Mouse (Mus musculus) central nervous system, embryonic 11.5 days (tissue): Measurements from ENCODE around the gene Olfr1. TPM values are rescaled to one million over a fixed set of nuclear protein-coding genes. Genes with fewer than 3 reads are reported as not detected.

Experiments used
- polyA plus RNA-seq: library from polyadenylated mRNA; depleted of rRNA; stranded (reverse); fragments of >200 nt; gene quantifications from 2 replicates; pipeline ENCODE4 v1.2.3, GENCODE M21; 2012; rRNA removed

Gene Olfr1
- polyA plus RNA-seq, result not detected in 2 replicates

DNA sequence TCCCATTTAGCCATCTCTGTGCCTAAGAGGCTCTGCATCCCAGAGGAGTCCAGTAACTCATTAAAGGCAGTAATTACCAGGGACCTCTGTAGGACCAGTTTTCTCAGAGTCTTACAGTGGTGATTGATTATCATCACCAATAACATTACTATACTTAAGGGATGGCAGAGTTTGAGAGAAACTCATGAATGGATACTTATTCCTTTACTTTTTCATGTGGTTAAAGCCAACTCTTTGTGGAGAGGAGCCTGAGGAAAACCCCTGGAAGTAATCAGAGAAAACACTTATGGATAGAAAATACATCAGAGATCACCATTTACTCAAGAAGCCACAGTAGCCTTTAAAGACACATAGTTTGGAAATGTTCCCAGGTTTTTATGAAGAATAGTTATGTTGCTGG, at the start of gene Olfr1:
Olfr1 (minus strand) TSS at position 101 of the 400 bp plus-strand sequence.

DNA sequence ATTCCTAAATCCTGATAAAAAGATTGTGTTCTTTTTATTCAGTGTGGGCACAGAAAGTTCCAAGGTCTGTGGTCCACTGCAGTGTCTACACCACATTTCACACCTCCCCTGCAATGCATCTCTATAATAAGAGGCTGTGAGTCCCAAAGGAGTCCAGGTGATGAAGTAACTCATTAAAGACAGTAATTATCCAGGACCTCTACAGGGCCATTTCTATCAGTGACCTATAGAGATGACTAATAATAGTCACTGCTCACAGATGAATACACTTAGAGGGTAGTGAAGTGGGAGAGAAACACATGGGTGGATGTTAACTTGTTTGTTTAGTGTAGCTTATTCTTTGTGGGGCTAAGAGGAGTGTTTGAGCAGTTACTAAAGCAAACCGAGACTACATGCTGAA, 29.0 kb upstream of the Olfr1 start, which contains the start of gene Olfr378:
Olfr378 (minus strand) TSS at position 101 of the 400 bp plus-strand sequence.

DNA sequence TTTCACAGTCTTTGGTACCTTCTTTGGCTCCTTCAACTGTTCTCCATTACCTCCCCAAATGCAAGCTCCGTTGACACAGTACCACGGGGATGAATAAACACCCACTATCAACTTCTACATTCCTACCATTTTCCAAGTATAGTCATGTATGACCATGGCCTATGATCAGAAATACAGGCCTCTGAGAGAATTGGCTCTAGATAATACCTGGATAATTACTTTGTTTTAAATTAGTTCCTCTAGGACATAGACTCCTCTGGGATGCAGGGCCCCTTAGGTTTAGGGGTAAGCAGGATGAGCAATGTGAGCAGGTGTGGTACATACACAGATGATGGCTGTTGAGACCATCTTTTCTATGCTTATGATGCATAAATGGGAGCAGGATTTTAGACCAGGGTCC, 28.5 kb downstream of the Olfr1 start, which contains the start of gene Olfr376:
Olfr376 (plus strand) TSS at position 301 of the 400 bp plus-strand sequence.

GRCm38 (mm10) chr11:73350483-73350882, 48.9 kb downstream of the Olfr1 start, which contains the start of gene Olfr20:
Olfr20 (plus strand) TSS chr11:73350783.

Other genes starting within 250 kb of the Olfr1 start
- gene P2rx5, start 239.2 kb downstream of the Olfr1 start, polyA plus RNA-seq, result 0.28 and 0.30 TPM in 2 replicates
- gene Emc6, start 222.6 kb downstream of the Olfr1 start, polyA plus RNA-seq, result 54.9 and 65.4 TPM in 2 replicates
- 36.6 and 91.2 TPM in 2 replicates for gene Tax1bp3, start 222.5 kb downstream of the Olfr1 start, polyA plus RNA-seq
- 12.3 and 21.2 TPM in 2 replicates for gene Ctns, start 200.6 kb downstream of the Olfr1 start, polyA plus RNA-seq
- 0.91 and 1.5 TPM in 2 replicates for gene Shpk, start 200.2 kb downstream of the Olfr1 start, polyA plus RNA-seq
- 0.04 and 0.05 TPM in 2 replicates for gene Trpv1, start 165.3 kb downstream of the Olfr1 start, polyA plus RNA-seq
- gene Trpv3, start 132.2 kb downstream of the Olfr1 start, polyA plus RNA-seq, result 0.01 and 0.06 TPM in 2 replicates
- 0.25 and 0.46 TPM in 2 replicates for gene Aspa, start 70.0 kb downstream of the Olfr1 start, polyA plus RNA-seq
- gene Gm49340, start 69.9 kb downstream of the Olfr1 start, polyA plus RNA-seq, result not detected in 2 replicates
- 0.13 TPM in 1 of 2 replicates, not detected in the other for gene Spata22, start 69.9 kb downstream of the Olfr1 start, polyA plus RNA-seq
- not detected in 2 replicates for gene Olfr20, start 48.8 kb downstream of the Olfr1 start, polyA plus RNA-seq
- gene Olfr376, start 28.4 kb downstream of the Olfr1 start, polyA plus RNA-seq, result not detected in 2 replicates
- gene Olfr378, start 28.9 kb upstream of the Olfr1 start, polyA plus RNA-seq, result not detected in 2 replicates
- gene Olfr380, start 57.9 kb upstream of the Olfr1 start, polyA plus RNA-seq, result not detected in 2 replicates
- not detected in 2 replicates for gene Olfr381, start 92.0 kb upstream of the Olfr1 start, polyA plus RNA-seq
- not detected in 2 replicates for gene Olfr382, start 117.6 kb upstream of the Olfr1 start, polyA plus RNA-seq
- gene Olfr385, start 193.4 kb upstream of the Olfr1 start, polyA plus RNA-seq, result not detected in 2 replicates
- not detected in 2 replicates for gene Olfr384, start 199.0 kb upstream of the Olfr1 start, polyA plus RNA-seq